Mouse (Mus musculus): ENCODE data around the gene Gm20518. TPM values are rescaled to one million over a fixed set of nuclear protein-coding genes. Genes with fewer than 3 reads are reported as not detected.

Gm20518 gene
- 0.76 and 2.1 TPM in 2 replicates for total RNA-seq (2014; rRNA removed)
- 0.05 and 0.07 TPM in 2 replicates for polyA plus RNA-seq (2015; fragmentation: Nextera tagmentation; extraction: Ambion mirVana)

- H3K4me1 ChIP-seq (ENCODE audit: insufficient read depth): peaks cover 14% of the 10 kb centered on the region
- DNase-seq (peak; percentile 99), ATAC-seq (peak; percentile 98)
- H3K9me3 ChIP-seq (ENCODE audit: low read length): no peaks in the 10 kb centered on the region
- peak within 1 kb of the TSS; percentile 80 for H3K4me2 ChIP-seq (ENCODE audit: low read depth)
- WGBS: 1% methylated on average over 38 of the region's 38 CpGs
- H3K4me3 ChIP-seq (ENCODE audit: low read depth, low read length): peak within 1 kb of the TSS; percentile 90
- no peaks in the 10 kb centered on the region for H3K27me3 ChIP-seq (ENCODE audit: insufficient read depth, low read length)
- H3K9ac ChIP-seq: peak within 1 kb of the TSS; percentile 99
- H3K27ac ChIP-seq (ENCODE audit: low read depth, low read length): peak within 1 kb of the TSS; percentile 98
- H3K36me3 ChIP-seq (ENCODE audit: insufficient read depth): no peaks in the 10 kb centered on the region
- TF ChIP-seq CTCF (IDR thresholded peaks at IDR 0.05; ENCODE audit: low read depth): peak; percentile 44
Measured at GRCm38 (mm10) chr16:17891567-17891959, at the start of gene Gm20518. Gene Gm20518, minus strand, starts transcription at chr16:17891671.

- no peak for ATAC-seq
- Histone ChIP-seq H3K9me3 (ENCODE audit: low read length) (no peaks in the 10 kb centered on the region), H3K27ac (ENCODE audit: low read depth, low read length) (no peak overlapping the region), H3K36me3 (ENCODE audit: insufficient read depth) (no peaks in the 10 kb centered on the region), H3K27me3 (ENCODE audit: insufficient read depth, low read length) (no peaks in the 10 kb centered on the region), H3K4me1 (ENCODE audit: insufficient read depth) (no peaks in the 10 kb centered on the region), H3K4me3 (ENCODE audit: low read depth, low read length) (no peak overlapping the region), H3K4me2 (ENCODE audit: low read depth) (no peak overlapping the region), H3K9ac (no peak overlapping the region)
- no peak for TF ChIP-seq CTCF (IDR thresholded peaks at IDR 0.05; ENCODE audit: low read depth)
- WGBS: 36% methylated on average over 9 of the region's 9 CpGs
- no peak for DNase-seq
Measured at GRCm38 (mm10) chr16:17939255-17939751, 47.8 kb upstream of the Gm20518 start.

GRCm38 (mm10) chr16:17938821-17939220, 47.4 kb upstream of the Gm20518 start:
- Histone ChIP-seq H3K27me3 (ENCODE audit: insufficient read depth, low read length) (no peaks in the 10 kb centered on the region), H3K4me2 (ENCODE audit: low read depth) (no peak overlapping the region), H3K4me1 (ENCODE audit: insufficient read depth) (no peaks in the 10 kb centered on the region), H3K27ac (ENCODE audit: low read depth, low read length) (no peak overlapping the region), H3K36me3 (ENCODE audit: insufficient read depth) (no peaks in the 10 kb centered on the region), H3K4me3 (ENCODE audit: low read depth, low read length) (no peak overlapping the region), H3K9ac (no peak overlapping the region), H3K9me3 (ENCODE audit: low read length) (no peaks in the 10 kb centered on the region)
- 10% methylated on average over 7 of the region's 7 CpGs for WGBS
- peak; percentile 57 for TF ChIP-seq CTCF (IDR thresholded peaks at IDR 0.05; ENCODE audit: low read depth)
- DNase-seq: no peak
- ATAC-seq: peak; percentile 62

- Histone ChIP-seq H3K27ac (ENCODE audit: low read depth, low read length) (no peak overlapping the region), H3K9me3 (ENCODE audit: low read length) (no peaks in the 10 kb centered on the region), H3K27me3 (ENCODE audit: insufficient read depth, low read length) (no peaks in the 10 kb centered on the region), H3K4me3 (ENCODE audit: low read depth, low read length) (no peak overlapping the region), H3K9ac (no peak overlapping the region), H3K4me1 (ENCODE audit: insufficient read depth) (no peaks in the 10 kb centered on the region), H3K36me3 (ENCODE audit: insufficient read depth) (no peaks in the 10 kb centered on the region), H3K4me2 (ENCODE audit: low read depth) (no peak overlapping the region)
- DNase-seq (no peak), ATAC-seq (no peak)
- 87% methylated on average over 7 of the region's 7 CpGs for WGBS
- no peak for TF ChIP-seq CTCF (IDR thresholded peaks at IDR 0.05; ENCODE audit: low read depth)
Measured at GRCm38 (mm10) chr16:17938187-17938586, 46.7 kb upstream of the Gm20518 start.

- no peak for TF ChIP-seq CTCF (IDR thresholded peaks at IDR 0.05; ENCODE audit: low read depth)
- DNase-seq (no peak), ATAC-seq (no peak)
- no peak overlapping the region for H3K4me3 ChIP-seq (ENCODE audit: low read depth, low read length)
- H3K4me1 ChIP-seq (ENCODE audit: insufficient read depth): no peaks in the 10 kb centered on the region
- no peak overlapping the region for H3K27ac ChIP-seq (ENCODE audit: low read depth, low read length)
- 83% methylated on average over 10 of the region's 10 CpGs for WGBS
- H3K9me3 ChIP-seq (ENCODE audit: low read length): no peaks in the 10 kb centered on the region
- no peaks in the 10 kb centered on the region for H3K36me3 ChIP-seq (ENCODE audit: insufficient read depth)
- no peaks in the 10 kb centered on the region for H3K27me3 ChIP-seq (ENCODE audit: insufficient read depth, low read length)
- no peak overlapping the region for H3K9ac ChIP-seq
- H3K4me2 ChIP-seq (ENCODE audit: low read depth): no peak overlapping the region
Measured at GRCm38 (mm10) chr16:17936776-17937175, 45.3 kb upstream of the Gm20518 start.

GRCm38 (mm10) chr16:17934445-17934910, 43.0 kb upstream of the Gm20518 start:
- Histone ChIP-seq H3K4me1 (ENCODE audit: insufficient read depth) (no peaks in the 10 kb centered on the region), H3K4me3 (ENCODE audit: low read depth, low read length) (no peak overlapping the region), H3K9ac (no peak overlapping the region), H3K27ac (ENCODE audit: low read depth, low read length) (no peak overlapping the region), H3K9me3 (ENCODE audit: low read length) (no peaks in the 10 kb centered on the region), H3K27me3 (ENCODE audit: insufficient read depth, low read length) (no peaks in the 10 kb centered on the region), H3K4me2 (ENCODE audit: low read depth) (no peak overlapping the region), H3K36me3 (ENCODE audit: insufficient read depth) (no peaks in the 10 kb centered on the region)
- WGBS: 64% methylated on average over 3 of the region's 3 CpGs
- TF ChIP-seq CTCF (IDR thresholded peaks at IDR 0.05; ENCODE audit: low read depth): peak; percentile 11; the same call in 1 of the 2 replicates
- DNase-seq (no peak), ATAC-seq (no peak)

- no peak overlapping the region for H3K4me2 ChIP-seq (ENCODE audit: low read depth)
- no peaks in the 10 kb centered on the region for H3K36me3 ChIP-seq (ENCODE audit: insufficient read depth)
- H3K27me3 ChIP-seq (ENCODE audit: insufficient read depth, low read length): no peaks in the 10 kb centered on the region
- WGBS: 69% methylated on average over 9 of the region's 9 CpGs
- no peaks in the 10 kb centered on the region for H3K4me1 ChIP-seq (ENCODE audit: insufficient read depth)
- no peak overlapping the region for H3K9ac ChIP-seq
- DNase-seq: no peak
- no peak for ATAC-seq
- TF ChIP-seq CTCF (IDR thresholded peaks at IDR 0.05; ENCODE audit: low read depth): no peak
- H3K4me3 ChIP-seq (ENCODE audit: low read depth, low read length): no peak overlapping the region
- H3K27ac ChIP-seq (ENCODE audit: low read depth, low read length): no peak overlapping the region
- no peaks in the 10 kb centered on the region for H3K9me3 ChIP-seq (ENCODE audit: low read length)
Measured at GRCm38 (mm10) chr16:17933594-17934444, 42.3 kb upstream of the Gm20518 start.

Measured in forebrain, postnatal 0 days (tissue).